Mouse (Mus musculus): ENCODE measurements around the gene Wdr26. TPM values are rescaled to one million over a fixed set of nuclear protein-coding genes. Genes with fewer than 3 reads are reported as not detected.

Gene Wdr26
- total RNA-seq (2021), result 100 to 1,000 TPM in 1 of 2 experiments, 10 to 100 TPM in 1; 96.0 to 103 TPM

GRCm38 (mm10) chr1:181211920-181212633, at the start of gene Wdr26:
Wdr26 (minus strand) TSS chr1:181212001.
- intact Hi-C loops (cut with DNase I), result loop anchor here (10.0 kb wide), 1 partner anchor 197 kb away; no protein-coding TSS in a partner anchor
- DNase-seq (ENCODE audit: low spot score), result peak; percentile 66

GRCm38 (mm10) chr1:181260949-181261696, 49.3 kb upstream of the Wdr26 start:
- DNase-seq (ENCODE audit: low spot score), result peak; percentile 33
- intact Hi-C loops (cut with DNase I), result no loop called here

- peak; percentile 21 for DNase-seq (ENCODE audit: low spot score)
Measured at GRCm38 (mm10) chr1:181260422-181260821, 48.6 kb upstream of the Wdr26 start.

GRCm38 (mm10) chr1:181259626-181260410, 48.0 kb upstream of the Wdr26 start:
- DNase-seq (ENCODE audit: low spot score), result no peak
- intact Hi-C loops (cut with DNase I), result no loop called here

More at GRCm38 (mm10) chr1:181260422-181260821, 48.6 kb upstream of the Wdr26 start:
- intact Hi-C loops (cut with DNase I), result no loop called here

- intact Hi-C loops (cut with DNase I), result no loop called here
- DNase-seq (ENCODE audit: low spot score), result no peak
Measured at GRCm38 (mm10) chr1:181259056-181259455, 47.3 kb upstream of the Wdr26 start.

GRCm38 (mm10) chr1:181258616-181259015, 46.8 kb upstream of the Wdr26 start:
- no peak for DNase-seq (ENCODE audit: low spot score)
- intact Hi-C loops (cut with DNase I), result no loop called here

- intact Hi-C loops (cut with DNase I), result no loop called here
- peak; percentile 33 for DNase-seq (ENCODE audit: low spot score)
Measured at GRCm38 (mm10) chr1:181257585-181258555, 46.1 kb upstream of the Wdr26 start.

GRCm38 (mm10) chr1:181256689-181257584, 45.1 kb upstream of the Wdr26 start:
- intact Hi-C loops (cut with DNase I), result no loop called here
- DNase-seq (ENCODE audit: low spot score), result peak; percentile 77

- intact Hi-C loops (cut with DNase I), result no loop called here
- DNase-seq (ENCODE audit: low spot score), result peak; percentile 46
Measured at GRCm38 (mm10) chr1:181255891-181256688, 44.3 kb upstream of the Wdr26 start.

GRCm38 (mm10) chr1:181255450-181255849, 43.6 kb upstream of the Wdr26 start:
- no peak for DNase-seq (ENCODE audit: low spot score)
- intact Hi-C loops (cut with DNase I), result no loop called here

GRCm38 (mm10) chr1:181251624-181252023, 39.8 kb upstream of the Wdr26 start:
- no peak for DNase-seq (ENCODE audit: low spot score)
- intact Hi-C loops (cut with DNase I), result no loop called here

- intact Hi-C loops (cut with DNase I), result no loop called here
- DNase-seq (ENCODE audit: low spot score), result no peak
Measured at GRCm38 (mm10) chr1:181250961-181251360, 39.2 kb upstream of the Wdr26 start.

- intact Hi-C loops (cut with DNase I), result no loop called here
Measured at GRCm38 (mm10) chr1:181249537-181249936, 37.7 kb upstream of the Wdr26 start.

GRCm38 (mm10) chr1:181247175-181247574, 35.4 kb upstream of the Wdr26 start:
- intact Hi-C loops (cut with DNase I), result no loop called here

More at GRCm38 (mm10) chr1:181249537-181249936, 37.7 kb upstream of the Wdr26 start:
- no peak for DNase-seq (ENCODE audit: low spot score)

GRCm38 (mm10) chr1:181246487-181247138, 34.8 kb upstream of the Wdr26 start:
- DNase-seq (ENCODE audit: low spot score), result no peak
- intact Hi-C loops (cut with DNase I), result no loop called here

More at GRCm38 (mm10) chr1:181247175-181247574, 35.4 kb upstream of the Wdr26 start:
- peak; percentile 26 for DNase-seq (ENCODE audit: low spot score)

- intact Hi-C loops (cut with DNase I), result no loop called here
- no peak for DNase-seq (ENCODE audit: low spot score)
Measured at GRCm38 (mm10) chr1:181245554-181246486, 34.0 kb upstream of the Wdr26 start.

All from heart, postnatal 25 days (tissue).